Mouse (Mus musculus): ENCODE results near the gene Gclm. TPM values are rescaled to one million over a fixed set of nuclear protein-coding genes. Genes with fewer than 3 reads are reported as not detected.
A peak's percentile ranks its signal among the peaks of the same experiment; 100 is the strongest.

The Gclm gene
- polyA plus RNA-seq, 1 experiment from 2014 or later: 43.8 TPM

MicroRNA genes within 50 kb of the gene (microRNA counts, 519-probe panel; counts per million panel counts)
- microRNA mmu-miR-760: 1,273 counts per million, percentile 12 among the panel's probes with 10 or more counts

Small RNA genes lying within 50 kb of the gene (microRNA-seq; reads per million reads assigned to microRNA genes)
- gene Gm22903: not detected
- gene Mir760: 67.6 reads per million, percentile 47 among the genes with 10 or more reads in this experiment

Other genes starting within 250 kb of the Gclm start
- gene Abca4, start 201.1 kb upstream of the Gclm start, polyA plus RNA-seq (2015; fragmentation: Nextera tagmentation; extraction: Ambion mirVana): 0.83 and 1.3 TPM in 2 replicates
- gene Dnttip2, start 28.8 kb downstream of the Gclm start, polyA plus RNA-seq (2015; fragmentation: Nextera tagmentation; extraction: Ambion mirVana): 78.3 and 80.3 TPM in 2 replicates
- gene Bcar3, start 48.6 kb downstream of the Gclm start, polyA plus RNA-seq (2015; fragmentation: Nextera tagmentation; extraction: Ambion mirVana): 7.3 and 8.1 TPM in 2 replicates